ENCODE assay signal across 16 mouse cellular contexts in genomic region chr5:122110625-122111024, GRCm38 (mm10). TPM values are rescaled to one million over a fixed set of nuclear protein-coding genes. Genes with fewer than 3 reads are reported as not detected.
"Had no signal": no experiment of that assay in that cellular context is flagged by ENCODE, and none has a peak within 500 bp of the region (broad histone marks: within the 10 kb centered on the region; RNA-seq: fewer than 3 reads in every experiment).

No protein-coding gene starts in this region.

- H3K36me3 ChIP-seq: limb, embryonic 12.5 days; liver, embryonic 13.5 days; lung, embryonic 15.5 days; midbrain, embryonic 13.5 days had no signal

- H3K4me2 ChIP-seq: midbrain, embryonic 13.5 days had no signal

- H3K4me3 ChIP-seq: limb, embryonic 12.5 days; liver, embryonic 13.5 days; lung, embryonic 15.5 days; megakaryocyte, embryonic 14.5 days; midbrain, embryonic 13.5 days had no signal

- ATAC-seq: liver, postnatal 0 days; midbrain, embryonic 13.5 days had no signal

- DNase-seq: kidney, postnatal 36 days; liver; liver, embryonic 13.5 days; liver, postnatal 0 days; lung, postnatal 14 days; right cerebral cortex, adult 18-20 months; right cerebral cortex, postnatal 25 days; thymus, postnatal 4 days had no signal

- H3K27ac ChIP-seq: limb, embryonic 12.5 days; liver, embryonic 13.5 days; lung, embryonic 15.5 days; midbrain, embryonic 13.5 days; stomach, postnatal 0 days had no signal

- H3K27me3 ChIP-seq: limb, embryonic 12.5 days; midbrain, embryonic 13.5 days had no signal

- H3K4me1 ChIP-seq: limb, embryonic 12.5 days; lung, embryonic 15.5 days had no signal

- H3K9me3 ChIP-seq: limb, embryonic 12.5 days; liver, embryonic 13.5 days; lung, embryonic 15.5 days; megakaryocyte, embryonic 14.5 days; midbrain, embryonic 13.5 days had no signal

- H3K9ac ChIP-seq: limb, embryonic 12.5 days; liver, embryonic 13.5 days; liver, postnatal 0 days; lung, embryonic 15.5 days; midbrain, embryonic 13.5 days had no signal

RNA-seq across cellular contexts. Expression of gene Myl2, which starts 9.9 kb away (rescaled TPM):
- total RNA-seq: layer of hippocampus, postnatal 10 days had no signal
- polyA plus RNA-seq: macrophage had no signal

RNA-seq across cellular contexts. Expression of gene Ccdc63, which starts 30.0 kb away (rescaled TPM):
- total RNA-seq: midbrain, postnatal 0 days had no signal
- polyA plus RNA-seq: limb, embryonic 12.5 days; lung, embryonic 15.5 days; midbrain, embryonic 13.5 days; midbrain, postnatal 0 days had no signal
